Mouse (Mus musculus) stomach, postnatal 0 days (tissue): ENCODE measurements around the gene Thg1l. TPM values are rescaled to one million over a fixed set of nuclear protein-coding genes. Genes with fewer than 3 reads are reported as not detected.

Experiments
- ATAC-seq: fragments of 200-750 bp; cut with Nextera tagmentation; 2 replicates; pipeline ENCODE4 v1.8.0; 2017; ENCODE audit not compliant: low FRiP score, low TSS enrichment
- DNase-seq: peaks from one replicate; pipeline ENCODE4 v3.0.0-alpha.2; 2016; ENCODE audit warnings: low spot score
- H3K27ac ChIP-seq: fragments of 300-500 bp; sonication (generic); replicated peaks from 2 replicates; pipeline ENCODE4 v1.5.1; 2014; ENCODE audit warnings: mild to moderate bottlenecking, control low read depth
- H3K27me3 ChIP-seq: fragments of 300-500 bp; sonication (generic); 2 replicates; pipeline ENCODE4 v1.6.1; 2014; ENCODE audit warnings: low read length; ENCODE audit not compliant: control insufficient read depth, insufficient read depth
- H3K36me3 ChIP-seq: fragments of 300-500 bp; sonication (generic); 2 replicates; pipeline ENCODE4 v1.6.1; 2014; ENCODE audit warnings: low read length, mixed read lengths; ENCODE audit not compliant: control insufficient read depth, insufficient read depth
- H3K4me1 ChIP-seq: fragments of 300-500 bp; sonication (generic); replicated peaks from 2 replicates; pipeline ENCODE4 v1.6.1; 2014; ENCODE audit warnings: antibody characterized with exemption; ENCODE audit not compliant: control insufficient read depth, insufficient read depth
- H3K4me2 ChIP-seq: fragments of 300-500 bp; sonication (generic); replicated peaks from 2 replicates; pipeline ENCODE4 v1.6.1; 2014; ENCODE audit warnings: low read depth, mild to moderate bottlenecking, control low read depth, moderate library complexity
- H3K4me3 ChIP-seq: fragments of 300-500 bp; sonication (generic); 2 replicates; pipeline ENCODE4 v1.5.1; 2014; ENCODE audit warnings: low read depth, low read length, control low read depth
- H3K9ac ChIP-seq: fragments of 300-500 bp; sonication (generic); 2 replicates; pipeline ENCODE4 v1.6.1; 2014; ENCODE audit warnings: mild to moderate bottlenecking, low read length, control low read depth, mixed read lengths
- H3K9me3 ChIP-seq: fragments of 300-500 bp; sonication (generic); 2 replicates; pipeline ENCODE4 v1.6.1; 2016; ENCODE audit warnings: low read length; ENCODE audit not compliant: control insufficient read depth
- CTCF ChIP-seq: IDR thresholded peaks from 2 replicates; pipeline ENCODE4 v1.5.1; 2016; ENCODE audit warnings: antibody characterized with exemption, low read depth, mild to moderate bottlenecking, moderate library complexity
- EP300 ChIP-seq: optimal IDR thresholded peaks from 2 replicates; pipeline ENCODE3; 2016; ENCODE audit warnings: antibody characterized with exemption
- WGBS: fragments of 180-500 bp; shearing (Covaris S2); extraction: QIAGEN DNeasy Blood & Tissue Kit; methylation state at CpG from one replicate; pipeline ENCODE4 v1.1.7; 2014; 5-methylcytosine and 5-hydroxymethylcytosine counted together
- polyA plus RNA-seq: library from polyadenylated mRNA; unstranded; fragments of >200 nt; fragmentation: Nextera tagmentation; extraction: Ambion mirVana; gene quantifications from 2 replicates; pipeline ENCODE4 v1.2.1, GENCODE M21; 2015

The Thg1l gene
- polyA plus RNA-seq, 1 experiment from 2014 or later = 6.9 TPM

DNA sequence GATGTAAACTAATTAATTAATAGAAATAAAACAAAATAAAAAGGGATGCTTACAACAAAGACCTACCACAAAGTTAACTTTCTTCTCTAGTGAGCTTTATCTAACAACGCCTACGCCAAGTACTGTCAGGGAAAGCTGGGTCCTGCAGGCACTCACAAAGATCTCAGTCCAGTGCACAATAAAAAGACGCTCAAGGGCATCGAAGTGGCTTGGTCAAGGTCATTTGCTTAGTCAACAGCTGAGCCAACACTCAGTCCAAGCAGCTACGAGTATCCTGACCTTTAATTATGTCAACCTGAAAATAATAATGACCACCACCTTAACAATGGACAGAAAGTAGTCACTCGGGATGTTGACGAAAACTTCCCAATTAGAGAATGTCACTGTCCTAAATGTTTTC, 13.0 kb downstream of the Thg1l start:
- TF ChIP-seq EP300 (no peak), CTCF (no peak)
- Histone ChIP-seq H3K4me3 (no peak overlapping the region), H3K27ac (no peak overlapping the region), H3K9me3 (no peaks in the 10 kb centered on the region), H3K9ac (no peak overlapping the region), H3K4me1 (no peaks in the 10 kb centered on the region), H3K4me2 (no peak overlapping the region), H3K36me3 (no peaks in the 10 kb centered on the region), H3K27me3 (no peaks in the 10 kb centered on the region)
- 92% methylated on average over 7 of the region's 7 CpGs for WGBS
- ATAC-seq (no peak), DNase-seq (no peak)

DNA sequence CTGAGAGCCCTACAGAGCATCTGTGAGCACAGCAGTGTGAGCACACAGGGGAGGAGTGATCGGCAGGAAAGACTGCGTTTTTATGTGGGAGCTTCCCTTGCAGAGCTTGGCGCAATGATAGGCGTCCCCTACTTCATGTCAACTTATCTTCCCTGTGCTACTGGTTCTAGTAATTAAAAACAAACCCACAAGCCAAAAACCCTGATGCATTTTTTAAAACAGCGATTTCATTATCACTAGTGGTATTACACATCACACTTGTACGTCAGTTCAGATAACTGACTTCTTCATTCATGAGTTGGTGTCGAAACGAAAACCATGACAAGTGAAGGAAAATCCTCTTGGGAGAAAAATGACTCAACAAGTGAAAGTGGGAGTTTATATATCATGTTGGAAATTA, 16.4 kb downstream of the Thg1l start:
- H3K9me3 ChIP-seq = no peaks in the 10 kb centered on the region
- no peak overlapping the region for H3K4me3 ChIP-seq
- no peaks in the 10 kb centered on the region for H3K27me3 ChIP-seq
- peaks cover 3% of the 10 kb centered on the region; the same call in 1 of the 2 replicates for H3K36me3 ChIP-seq
- no peak for TF ChIP-seq CTCF
- no peak for TF ChIP-seq EP300
- H3K4me2 ChIP-seq = no peak overlapping the region
- no peak overlapping the region for H3K9ac ChIP-seq
- ATAC-seq = no peak
- H3K27ac ChIP-seq = no peak overlapping the region
- H3K4me1 ChIP-seq = no peaks in the 10 kb centered on the region
- DNase-seq = no peak
- WGBS = 87% methylated on average over 8 of the region's 8 CpGs

DNA sequence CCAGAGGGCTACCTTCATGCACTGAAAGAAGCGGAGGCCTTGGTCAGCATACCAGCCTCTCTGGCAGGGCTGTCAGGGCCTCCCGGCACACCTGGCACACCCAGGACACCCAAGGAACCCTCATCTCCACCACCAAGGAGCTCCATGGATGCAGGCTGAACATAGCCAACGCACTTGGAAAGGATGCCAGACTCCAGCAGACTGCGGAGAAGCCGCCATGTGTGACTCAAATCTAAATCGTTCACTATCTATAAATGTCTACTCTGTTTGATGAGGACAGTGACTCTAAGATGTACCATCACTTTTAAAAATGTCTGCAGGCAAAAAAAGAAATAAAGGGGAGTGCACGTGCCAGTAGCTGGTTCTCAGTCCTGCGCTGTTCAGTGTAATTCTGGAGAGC, 17.8 kb downstream of the Thg1l start:
- no peak overlapping the region for H3K27ac ChIP-seq
- H3K9ac ChIP-seq = no peak overlapping the region
- no peak overlapping the region for H3K4me3 ChIP-seq
- H3K9me3 ChIP-seq = no peaks in the 10 kb centered on the region
- H3K27me3 ChIP-seq = no peaks in the 10 kb centered on the region
- H3K4me1 ChIP-seq = no peaks in the 10 kb centered on the region
- TF ChIP-seq EP300 (no peak), CTCF (no peak)
- ATAC-seq (no peak), DNase-seq (no peak)
- H3K4me2 ChIP-seq = no peak overlapping the region
- WGBS = 96% methylated on average over 8 of the region's 8 CpGs
- peaks cover 5% of the 10 kb centered on the region; the same call in 1 of the 2 replicates for H3K36me3 ChIP-seq

DNA sequence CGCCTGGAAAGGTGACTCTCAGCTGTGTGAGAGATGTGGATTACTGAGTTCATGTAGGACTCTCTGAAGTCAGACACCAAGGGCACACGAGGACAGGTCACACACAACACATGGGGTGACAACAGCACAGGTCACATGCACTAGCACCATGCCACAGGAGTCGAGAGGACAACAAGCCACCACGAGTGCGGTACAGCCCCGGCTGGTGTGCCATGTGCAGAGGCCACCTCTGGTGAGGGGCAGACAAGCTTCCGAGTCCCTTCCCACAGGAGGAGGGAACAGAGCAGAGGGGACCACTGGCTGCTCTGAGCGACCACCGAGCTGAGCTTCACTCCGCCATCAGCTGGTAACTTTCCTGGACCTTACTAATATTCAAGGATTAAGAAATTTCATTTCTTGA, 22.5 kb downstream of the Thg1l start:
- no peak overlapping the region for H3K4me3 ChIP-seq
- H3K27ac ChIP-seq = no peak overlapping the region
- peaks cover 12% of the 10 kb centered on the region; the same call in 1 of the 2 replicates for H3K36me3 ChIP-seq
- 88% methylated on average over 10 of the region's 10 CpGs for WGBS
- H3K9me3 ChIP-seq = no peaks in the 10 kb centered on the region
- no peak overlapping the region for H3K9ac ChIP-seq
- TF ChIP-seq CTCF = no peak
- TF ChIP-seq EP300 = no peak
- H3K27me3 ChIP-seq = no peaks in the 10 kb centered on the region
- no peak overlapping the region for H3K4me2 ChIP-seq
- no peaks in the 10 kb centered on the region for H3K4me1 ChIP-seq
- ATAC-seq = peak; percentile 35; the same call in 1 of the 2 replicates
- DNase-seq = no peak

DNA sequence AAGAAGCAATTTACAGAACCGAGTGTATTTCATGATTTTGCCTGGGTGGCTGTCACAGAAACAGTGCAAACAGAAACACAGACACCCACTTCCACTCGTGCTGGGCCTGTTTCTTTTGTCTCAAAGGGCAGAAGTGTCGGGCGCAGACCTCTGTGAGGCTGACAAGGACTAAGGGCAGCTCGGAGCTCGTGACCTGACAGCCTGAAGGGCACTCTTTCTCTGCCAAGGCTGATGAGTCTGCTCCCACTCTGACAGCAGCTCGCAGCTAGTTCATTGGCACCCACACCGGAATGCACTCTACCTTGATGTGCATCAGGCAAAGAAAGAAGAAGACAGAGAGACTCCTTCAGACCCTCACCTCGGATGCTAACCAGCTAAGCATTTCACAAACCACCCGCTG, 25.8 kb downstream of the Thg1l start:
- ATAC-seq (no peak), DNase-seq (no peak)
- WGBS = 79% methylated on average over 10 of the region's 10 CpGs
- TF ChIP-seq EP300 (no peak), CTCF (no peak)
- Histone ChIP-seq H3K27me3 (no peaks in the 10 kb centered on the region), H3K36me3 (peaks cover 12% of the 10 kb centered on the region; the same call in 1 of the 2 replicates), H3K9me3 (no peaks in the 10 kb centered on the region), H3K4me2 (no peak overlapping the region), H3K4me1 (no peaks in the 10 kb centered on the region), H3K4me3 (no peak overlapping the region), H3K9ac (no peak overlapping the region), H3K27ac (no peak overlapping the region)

DNA sequence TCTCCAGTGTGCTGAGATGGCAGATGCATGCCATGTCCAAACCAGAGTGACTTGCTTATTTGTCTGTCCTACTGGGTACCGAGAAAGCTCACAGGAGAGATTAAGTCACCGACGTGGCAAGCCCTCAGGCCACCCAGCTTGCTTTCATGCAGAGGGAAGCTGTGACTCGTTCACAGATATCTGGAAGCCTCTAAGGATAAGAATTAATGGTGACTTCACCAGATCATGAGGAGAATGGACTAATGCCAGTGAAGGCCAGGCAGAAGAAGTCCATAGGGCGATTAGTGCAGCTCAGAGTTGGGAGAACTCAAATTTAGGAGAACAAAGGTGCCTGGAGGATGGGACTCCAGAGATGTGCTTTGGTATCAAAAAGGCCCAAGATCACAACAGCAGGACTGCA, 27.8 kb downstream of the Thg1l start:
- H3K9ac ChIP-seq = no peak overlapping the region
- no peak overlapping the region for H3K27ac ChIP-seq
- H3K4me1 ChIP-seq = no peaks in the 10 kb centered on the region
- H3K36me3 ChIP-seq = 0 out of 2 replicates have a peak, but pooled peaks cover 7% of the 10 kb centered on the region
- H3K27me3 ChIP-seq = no peaks in the 10 kb centered on the region
- H3K4me2 ChIP-seq = no peak overlapping the region
- DNase-seq (no peak), ATAC-seq (no peak)
- no peak overlapping the region for H3K4me3 ChIP-seq
- no peaks in the 10 kb centered on the region for H3K9me3 ChIP-seq
- TF ChIP-seq EP300 (no peak), CTCF (no peak)
- 62% methylated on average over 5 of the region's 5 CpGs for WGBS
